Mouse (Mus musculus) ES-Bruce4 (cell line): ENCODE results near the gene Nudt21.

Experiments
- CTCF ChIP-seq: IDR thresholded peaks from one replicate; pipeline ENCODE4 v1.8.1; 2011; ENCODE audit warnings: low read depth, low read length
- EP300 ChIP-seq: IDR thresholded peaks from 2 replicates; pipeline ENCODE4 v1.6.1; 2011; ENCODE audit warnings: low read depth, low read length; ENCODE audit not compliant: insufficient read depth
- POLR2A ChIP-seq: IDR thresholded peaks from one replicate; pipeline ENCODE4 v1.8.1; 2011; ENCODE audit warnings: low read length; ENCODE audit not compliant: insufficient read depth

GRCm38 (mm10) chr8:93975358-93975757 is 61.5 kb downstream of the Nudt21 start:
- TF ChIP-seq POLR2A (no peak), CTCF (no peak), EP300 (no peak)
